Mouse (Mus musculus): ENCODE measurements around the gene Foxo6.

- no peak for TF ChIP-seq CTCF (IDR thresholded peaks at IDR 0.05; ENCODE audit: control insufficient read depth, insufficient read depth, insufficient read length)
- no peak for TF ChIP-seq CEBPB (IDR thresholded peaks at IDR 0.05; ENCODE audit: low read depth)
- TF ChIP-seq USF1 (IDR thresholded peaks at IDR 0.05; ENCODE audit: low read depth) = no peak
These were observed 17.4 kb upstream of the Foxo6 start for GRCm38 (mm10) chr4:120304580-120304979.
